16 mouse cellular contexts compared by ENCODE assay signal in genomic region chr7:97184005-97184404, GRCm38 (mm10).
DNase-seq lines count a peak whose midpoint lies in the region; ATAC-seq and TF ChIP-seq lines count a peak whose summit lies in the region.
"Had no signal": no experiment of that assay in that cellular context is flagged by ENCODE, and none has a peak within 500 bp of the region (broad histone marks: within the 10 kb centered on the region; RNA-seq: fewer than 3 reads in every experiment).

No protein-coding gene starts in this region.

- TF ChIP-seq CTCF in liver, embryonic 14.5 days (IDR thresholded peaks at IDR 0.05; ENCODE audit: low read depth), result no peak
- no peak for TF ChIP-seq CTCF in cerebellum, adult 2 months (IDR thresholded peaks at IDR 0.05; ENCODE audit: borderline replicate concordance, insufficient read depth, low read depth, low read length)

- no peak for DNase-seq in kidney, postnatal 36 days
- peak; percentile 58 to 62 (median 61) for DNase-seq in liver, embryonic 14.5 days (ENCODE audit: low read depth in 3 of 3, low spot score in 3 of 3)
- DNase-seq in cerebellum, adult 2 months, result no peak
- no peak for DNase-seq in limb, embryonic 10.5 days (ENCODE audit: low spot score)
- DNase-seq in adrenal gland, adult 18-20 months (ENCODE audit: low spot score in 2 of 2), result no peak
- DNase-seq: adrenal gland, adult 8-10 months; cerebellum, adult 18-20 months; gastrocnemius, postnatal 10 days; kidney, postnatal 14 days; lung, postnatal 10 days; thymus, postnatal 14 days had no signal

- no peaks in the 10 kb centered on the region for H3K9me3 ChIP-seq in kidney, embryonic 15.5 days (replicated peaks)
- H3K9me3 ChIP-seq in liver, embryonic 14.5 days (ENCODE audit: control insufficient read depth, low read length), result no peaks in the 10 kb centered on the region
- H3K9me3 ChIP-seq in limb, embryonic 10.5 days (replicated peaks), result no peaks in the 10 kb centered on the region
- H3K9me3 ChIP-seq: limb, embryonic 15.5 days; midbrain, embryonic 12.5 days had no signal

- H3K4me2 ChIP-seq in kidney, embryonic 15.5 days, result no peak overlapping the region
- H3K4me2 ChIP-seq in liver, embryonic 14.5 days (ENCODE audit: low read depth), result peak overlapping the region; percentile 55
- H3K4me2 ChIP-seq: limb, embryonic 15.5 days; midbrain, embryonic 12.5 days had no signal

- H3K36me3 ChIP-seq in kidney, embryonic 15.5 days, result no peaks in the 10 kb centered on the region
- H3K36me3 ChIP-seq in liver, embryonic 14.5 days (replicated peaks; ENCODE audit: control insufficient read depth, insufficient read depth, low read depth), result no peaks in the 10 kb centered on the region
- no peaks in the 10 kb centered on the region for H3K36me3 ChIP-seq in limb, embryonic 10.5 days
- H3K36me3 ChIP-seq: limb, embryonic 15.5 days; midbrain, embryonic 12.5 days had no signal

- H3K27ac ChIP-seq in kidney, embryonic 15.5 days, result peak overlapping the region; percentile 23; the same call in 1 of the 2 replicates
- H3K27ac ChIP-seq in liver, embryonic 14.5 days, result peak overlapping the region; percentile 37
- no peak overlapping the region for H3K27ac ChIP-seq in cerebellum, adult 2 months (ENCODE audit: insufficient read depth, low read length)
- H3K27ac ChIP-seq in limb, embryonic 10.5 days, result no peak overlapping the region
- H3K27ac ChIP-seq: limb, embryonic 15.5 days; midbrain, embryonic 12.5 days had no signal

- H3K4me3 ChIP-seq in kidney, embryonic 15.5 days (replicated peaks), result no peak overlapping the region
- no peak overlapping the region for H3K4me3 ChIP-seq in liver, embryonic 14.5 days (ENCODE audit: insufficient read depth in 1 of 2, low read depth in 2 of 2, low read length in 2 of 2)
- no peak overlapping the region for H3K4me3 ChIP-seq in cerebellum, adult 2 months (replicated peaks; ENCODE audit: insufficient read depth, low read depth, low read length)
- no peak overlapping the region for H3K4me3 ChIP-seq in limb, embryonic 10.5 days
- H3K4me3 ChIP-seq: limb, embryonic 15.5 days; midbrain, embryonic 12.5 days had no signal

- no peak for TF ChIP-seq POLR2A in cerebellum, adult 2 months (IDR thresholded peaks at IDR 0.05; ENCODE audit: borderline replicate concordance, insufficient read depth, low read length)

- peak; percentile 90 for TF ChIP-seq EP300 in liver, embryonic 14.5 days (IDR thresholded peaks at IDR 0.05; ENCODE audit: low read depth)

- 86% methylated on average over 1 of the region's 1 CpGs for WGBS in kidney, embryonic 15.5 days
- WGBS in liver, embryonic 14.5 days (ENCODE audit: insufficient replicate concordance), result 3% methylated on average over 1 of the region's 1 CpGs
- 87% methylated on average over 1 of the region's 1 CpGs for WGBS in cerebellum, adult 2 months
- WGBS in limb, embryonic 10.5 days, result 86% methylated on average over 1 of the region's 1 CpGs

- no peaks in the 10 kb centered on the region for H3K27me3 ChIP-seq in kidney, embryonic 15.5 days
- H3K27me3 ChIP-seq in liver, embryonic 14.5 days (ENCODE audit: control insufficient read depth, insufficient read depth, low read length), result no peaks in the 10 kb centered on the region
- no peaks in the 10 kb centered on the region for H3K27me3 ChIP-seq in cerebellum, adult 2 months (ENCODE audit: control insufficient read depth, insufficient read depth, low read length)
- H3K27me3 ChIP-seq in limb, embryonic 10.5 days (ENCODE audit: low read depth, poor library complexity, severe bottlenecking), result no peaks in the 10 kb centered on the region
- H3K27me3 ChIP-seq: limb, embryonic 15.5 days; midbrain, embryonic 12.5 days had no signal

- H3K9ac ChIP-seq in kidney, embryonic 15.5 days, result no peak overlapping the region
- H3K9ac ChIP-seq in liver, embryonic 14.5 days (replicated peaks), result no peak overlapping the region
- H3K9ac ChIP-seq: limb, embryonic 15.5 days; midbrain, embryonic 12.5 days had no signal

- ATAC-seq in kidney, embryonic 15.5 days (replicated peaks; ENCODE audit: low FRiP score), result no peak
- peak; percentile 81 for ATAC-seq in common myeloid progenitor, adult 5-6 weeks (replicated peaks; ENCODE audit: low read depth, poor library complexity, severe bottlenecking)
- ATAC-seq in liver, embryonic 14.5 days (ENCODE audit: insufficient read depth), result peak; percentile 90
- ATAC-seq: inflammation-experienced regulatory T-cells, adult 6 months had no signal

- peaks cover 14% of the 10 kb centered on the region for H3K4me1 ChIP-seq in kidney, embryonic 15.5 days
- peaks cover 30 to 32% of the 10 kb centered on the region in 2 experiments for H3K4me1 ChIP-seq in liver, embryonic 14.5 days (replicated peaks; ENCODE audit: control insufficient read depth in 2 of 2, insufficient read depth in 2 of 2, low read length in 1 of 2)
- no peaks in the 10 kb centered on the region for H3K4me1 ChIP-seq in cerebellum, adult 2 months (ENCODE audit: control insufficient read depth, insufficient read depth, low read length)
- no peaks in the 10 kb centered on the region for H3K4me1 ChIP-seq in limb, embryonic 10.5 days
- H3K4me1 ChIP-seq: limb, embryonic 15.5 days had no signal

Comparison
In these comparisons a context has a peak if more than half of its experiments do, and no peak if none do; other contexts are left out.
1. H3K27ac ChIP-seq: peak in kidney, embryonic 15.5 days (single experiment) and liver, embryonic 14.5 days (single experiment); none in cerebellum, adult 2 months (single experiment) and limb, embryonic 10.5 days (single experiment).
2. DNase-seq: peak in liver, embryonic 14.5 days (3 of 3); none in kidney, postnatal 36 days (0 of 2), cerebellum, adult 2 months (0 of 2), limb, embryonic 10.5 days (single experiment) and adrenal gland, adult 18-20 months (0 of 2).